Mouse (Mus musculus): ENCODE results near the gene Rhbdd3. TPM values are rescaled to one million over a fixed set of nuclear protein-coding genes. Genes with fewer than 3 reads are reported as not detected.
A peak's percentile ranks its signal among the peaks of the same experiment; 100 is the strongest.

Rhbdd3 gene
- polyA plus RNA-seq (2015; fragmentation: Nextera tagmentation; extraction: Ambion mirVana) = 26.2 and 30.9 TPM in 2 replicates

DNA sequence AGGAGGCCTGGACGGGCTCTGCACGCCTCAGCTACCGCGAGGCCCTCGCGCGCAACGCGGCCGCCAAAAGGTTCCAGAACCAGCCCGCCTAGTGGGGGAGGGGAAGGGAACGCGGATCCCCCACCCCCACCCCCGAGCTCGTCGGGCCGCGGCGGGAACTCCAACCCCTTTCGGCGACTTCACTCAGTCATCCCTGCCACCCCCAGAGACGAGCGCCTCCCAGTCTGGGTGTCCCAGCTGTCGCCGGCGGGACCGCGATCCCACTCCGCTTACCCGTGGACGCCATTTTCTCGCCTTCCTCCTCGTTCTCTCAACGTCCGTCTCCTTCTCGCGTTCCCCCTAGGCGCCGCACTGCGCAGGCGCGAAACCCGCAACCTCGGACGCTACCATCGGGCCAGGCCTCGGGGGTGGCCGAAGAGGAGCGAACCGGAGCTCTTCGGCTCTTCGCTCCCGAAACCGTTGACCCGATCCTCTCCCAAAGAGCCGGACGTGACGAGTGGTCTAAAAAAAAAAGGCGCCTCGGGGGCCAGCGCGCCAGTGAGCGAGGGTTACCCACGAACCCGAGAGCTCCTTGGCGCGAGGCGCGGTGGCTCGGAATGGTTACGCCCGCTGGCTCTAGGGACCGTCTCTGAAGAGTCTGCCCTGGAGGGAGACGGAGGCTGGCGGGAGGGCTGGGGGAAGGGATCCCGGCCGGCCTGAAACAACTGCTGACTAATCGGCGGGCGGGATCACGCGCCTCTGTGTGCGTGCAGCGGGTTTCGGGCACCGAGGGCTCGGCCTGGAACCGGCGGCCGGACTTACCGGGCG is at the start of gene Rhbdd3, which contains the start of gene Ewsr1:
Gene Rhbdd3 (plus strand): TSS at position 191 of the 807 bp plus-strand sequence.
Gene Ewsr1 (minus strand): TSS at position 531 of the 807 bp plus-strand sequence.
- H3K9ac ChIP-seq = peak within 1 kb of the TSS; percentile 97

DNA sequence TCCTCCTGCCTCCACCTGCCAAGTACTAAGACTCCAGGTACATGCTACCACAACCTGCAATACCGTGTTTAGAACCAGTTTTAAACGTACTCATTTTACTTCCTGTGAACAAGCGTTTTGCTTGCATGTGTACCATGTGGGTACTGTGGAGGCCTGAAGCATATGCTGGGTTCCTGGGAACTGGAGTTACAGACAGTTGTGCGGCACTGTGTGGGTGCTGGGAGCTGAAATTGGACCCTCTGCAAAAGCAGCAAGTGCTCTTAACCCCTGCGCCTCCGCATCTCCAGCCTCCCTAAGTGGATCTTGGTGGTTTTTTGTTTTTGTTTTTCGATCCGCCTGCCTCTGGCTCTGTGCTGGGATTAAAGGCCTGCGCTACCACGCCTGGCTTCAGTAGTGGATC is 47.1 kb upstream of the Rhbdd3 start:
- H3K9me3 ChIP-seq (replicated peaks) = no peaks in the 10 kb centered on the region
- peaks cover 19% of the 10 kb centered on the region for H3K27me3 ChIP-seq
- H3K4me1 ChIP-seq (replicated peaks) = no peaks in the 10 kb centered on the region
- H3K27ac ChIP-seq = no peak overlapping the region
- no peak for ATAC-seq (replicated peaks; ENCODE audit: insufficient number of reproducible peaks, insufficient read depth, low FRiP score, low read depth)
- no peak overlapping the region for H3K9ac ChIP-seq
- H3K4me2 ChIP-seq = no peak overlapping the region
- H3K36me3 ChIP-seq = no peaks in the 10 kb centered on the region
- no peak overlapping the region for H3K4me3 ChIP-seq
- WGBS = 83% methylated on average over 10 of the region's 10 CpGs

More for the DNA sequence above, at the start of gene Rhbdd3, which contains the start of gene Ewsr1:
- ATAC-seq (replicated peaks; ENCODE audit: insufficient number of reproducible peaks, insufficient read depth, low FRiP score, low read depth) = peak; percentile 86
- H3K4me3 ChIP-seq = peak within 1 kb of the TSS; percentile 97
- peaks cover 27% of the 10 kb centered on the region for H3K4me1 ChIP-seq (replicated peaks)
- peak within 1 kb of the TSS; percentile 79 for H3K4me2 ChIP-seq
- under 1% methylated on average over 92 of the region's 92 CpGs for WGBS
- H3K27me3 ChIP-seq = no peaks in the 10 kb centered on the region
- H3K9me3 ChIP-seq (replicated peaks) = no peaks in the 10 kb centered on the region
- H3K36me3 ChIP-seq = peaks cover under 1% of the 10 kb centered on the region; the same call in 1 of the 2 replicates
- peak within 1 kb of the TSS; percentile 98 for H3K27ac ChIP-seq

DNA sequence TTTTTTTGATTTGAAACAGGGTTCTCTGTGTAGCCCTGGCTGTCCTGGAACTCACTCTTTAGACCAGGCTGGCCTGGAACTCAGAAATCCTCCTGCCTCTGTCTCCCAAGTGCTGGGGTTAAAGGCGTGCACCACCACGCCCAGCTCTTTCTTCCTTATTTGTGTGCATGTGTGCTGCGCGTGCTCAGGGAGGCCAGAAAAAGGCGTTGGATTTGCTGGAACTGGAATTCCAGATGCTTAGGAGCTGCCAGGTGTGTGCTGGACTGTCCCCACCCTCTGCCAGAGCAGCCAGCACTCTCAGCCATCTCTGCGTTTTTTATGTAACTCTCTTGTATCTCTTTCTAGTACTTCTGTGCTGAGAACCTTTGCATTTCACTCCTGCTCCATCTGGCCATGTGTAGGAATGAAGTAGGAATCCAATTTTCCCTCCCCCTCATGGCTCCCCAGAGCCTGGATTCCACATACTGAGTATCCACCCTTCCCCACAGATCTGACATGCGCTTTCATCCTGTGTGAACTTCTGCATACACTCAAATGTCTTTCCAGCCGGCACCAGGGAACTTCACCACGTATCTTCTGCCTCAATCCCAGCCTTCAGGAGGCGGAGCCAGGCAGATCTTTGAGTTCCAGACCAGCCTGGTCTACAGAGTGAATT is 46.4 kb upstream of the Rhbdd3 start:
- no peak for ATAC-seq (replicated peaks; ENCODE audit: insufficient number of reproducible peaks, insufficient read depth, low FRiP score, low read depth)
- no peak overlapping the region for H3K4me3 ChIP-seq
- H3K36me3 ChIP-seq = no peaks in the 10 kb centered on the region
- no peaks in the 10 kb centered on the region for H3K9me3 ChIP-seq (replicated peaks)
- no peaks in the 10 kb centered on the region; the same call in 1 of the 2 replicates for H3K4me1 ChIP-seq (replicated peaks)
- no peak overlapping the region for H3K4me2 ChIP-seq
- H3K27ac ChIP-seq = no peak overlapping the region
- H3K9ac ChIP-seq = no peak overlapping the region
- WGBS = 64% methylated on average over 10 of the region's 10 CpGs
- H3K27me3 ChIP-seq = peaks cover 26% of the 10 kb centered on the region

DNA sequence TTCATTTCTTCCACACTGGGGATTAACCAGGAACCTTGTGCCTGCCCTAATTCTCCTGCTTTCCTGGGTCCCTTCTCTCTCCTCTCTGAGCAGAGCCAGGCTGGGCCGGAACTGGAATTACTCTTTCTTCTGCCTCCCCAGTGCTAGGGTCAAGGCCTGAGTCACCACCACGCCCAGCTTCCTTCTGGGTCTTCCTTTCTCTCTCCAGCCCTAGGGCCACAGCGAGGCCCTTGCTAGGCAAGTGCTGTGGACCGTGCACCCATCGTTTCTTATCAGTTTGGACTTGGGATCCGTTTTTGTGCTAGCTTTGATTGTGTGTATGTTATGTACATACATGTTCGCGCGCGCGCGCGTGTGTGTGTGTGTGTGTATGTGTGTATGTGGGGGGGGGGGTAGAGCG is 44.6 kb upstream of the Rhbdd3 start:
- ATAC-seq (replicated peaks; ENCODE audit: insufficient number of reproducible peaks, insufficient read depth, low FRiP score, low read depth) = no peak
- H3K4me1 ChIP-seq (replicated peaks) = peaks cover 16% of the 10 kb centered on the region
- H3K4me3 ChIP-seq = no peak overlapping the region
- H3K27me3 ChIP-seq = peaks cover 43% of the 10 kb centered on the region
- H3K9ac ChIP-seq = no peak overlapping the region
- H3K9me3 ChIP-seq (replicated peaks) = no peaks in the 10 kb centered on the region
- H3K36me3 ChIP-seq = no peaks in the 10 kb centered on the region
- H3K4me2 ChIP-seq = no peak overlapping the region
- H3K27ac ChIP-seq = no peak overlapping the region
- WGBS = 87% methylated on average over 14 of the region's 14 CpGs

DNA sequence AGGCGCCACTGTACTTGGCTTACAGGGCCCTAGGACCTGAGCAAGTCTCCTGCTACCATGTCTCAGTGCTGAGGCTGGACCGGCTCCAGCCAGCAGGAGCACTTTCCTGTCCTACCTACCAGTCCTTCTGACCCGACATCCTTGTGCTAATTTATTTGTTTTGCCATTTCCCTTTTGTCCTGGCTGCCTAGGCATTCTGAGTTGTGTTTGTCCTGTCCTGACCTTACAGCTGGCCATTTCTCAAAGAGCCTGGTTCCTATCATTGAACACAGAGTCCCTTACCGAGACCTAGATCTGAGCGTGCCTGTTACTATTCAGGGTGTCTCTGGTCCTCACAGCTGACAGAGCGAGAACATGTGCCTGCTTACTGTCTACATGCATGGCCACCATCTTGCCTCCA is 43.9 kb upstream of the Rhbdd3 start:
- no peak overlapping the region for H3K27ac ChIP-seq
- H3K4me3 ChIP-seq = no peak overlapping the region
- WGBS = 69% methylated on average over 6 of the region's 6 CpGs
- H3K36me3 ChIP-seq = no peaks in the 10 kb centered on the region
- no peak overlapping the region for H3K9ac ChIP-seq
- ATAC-seq (replicated peaks; ENCODE audit: insufficient number of reproducible peaks, insufficient read depth, low FRiP score, low read depth) = no peak
- peaks cover 50% of the 10 kb centered on the region for H3K27me3 ChIP-seq
- H3K4me1 ChIP-seq (replicated peaks) = peaks cover 23% of the 10 kb centered on the region
- H3K4me2 ChIP-seq = no peak overlapping the region
- H3K9me3 ChIP-seq (replicated peaks) = no peaks in the 10 kb centered on the region

DNA sequence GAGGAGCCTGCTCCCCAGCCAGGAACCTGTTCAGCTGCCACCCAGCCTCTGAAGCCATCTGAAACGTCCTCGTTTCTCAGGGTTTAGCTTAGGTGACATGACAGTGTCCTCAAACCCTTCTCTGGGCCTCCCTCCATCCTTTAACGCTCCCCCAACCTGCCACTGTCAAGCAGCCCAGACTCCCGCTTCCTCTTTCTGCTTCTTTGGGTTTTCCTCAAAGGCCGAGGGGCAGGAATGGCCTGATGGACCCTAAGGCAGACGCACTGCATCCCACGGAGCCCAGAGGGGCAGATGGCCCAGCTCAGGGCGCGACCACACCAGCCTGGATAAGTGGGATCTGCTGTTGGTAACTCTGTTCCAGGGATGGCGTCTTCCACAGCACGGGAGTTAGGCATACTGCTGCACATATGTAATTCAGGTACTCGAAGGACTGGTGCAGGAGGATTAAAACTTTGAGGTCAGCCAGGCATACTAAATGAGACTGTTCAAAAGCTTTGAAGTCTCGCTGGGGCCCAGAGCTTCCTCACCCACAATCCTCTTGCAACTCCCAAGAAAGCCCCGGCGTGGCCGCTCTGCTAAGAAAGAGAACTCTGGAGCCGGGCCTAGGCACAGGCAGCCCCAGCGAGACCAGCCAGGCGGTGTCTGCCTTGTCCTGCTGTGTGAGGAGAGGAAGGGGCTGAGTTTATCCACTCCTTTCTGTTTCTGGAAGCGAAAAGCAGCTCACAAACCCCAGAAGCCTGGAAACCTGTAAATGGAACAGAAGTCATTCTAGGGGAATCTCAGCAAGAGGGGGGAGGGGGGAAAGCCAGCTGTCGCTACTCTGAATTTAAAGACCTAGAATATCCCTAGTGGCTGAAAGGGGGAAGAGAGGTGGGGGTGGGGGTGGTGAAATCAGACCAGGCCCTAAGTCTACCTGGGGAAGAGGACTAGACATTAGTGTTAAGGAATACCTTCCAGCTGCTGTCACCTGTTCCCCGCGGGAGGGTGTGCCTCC is 42.5 kb upstream of the Rhbdd3 start:
- Histone ChIP-seq H3K4me3 (no peak overlapping the region), H3K27me3 (peaks cover 58% of the 10 kb centered on the region), H3K27ac (no peak overlapping the region), H3K4me2 (no peak overlapping the region), H3K9me3 (replicated peaks) (no peaks in the 10 kb centered on the region), H3K4me1 (replicated peaks) (peaks cover 28% of the 10 kb centered on the region), H3K36me3 (no peaks in the 10 kb centered on the region), H3K9ac (no peak overlapping the region)
- ATAC-seq (replicated peaks; ENCODE audit: insufficient number of reproducible peaks, insufficient read depth, low FRiP score, low read depth) = no peak
- 58% methylated on average over 23 of the region's 23 CpGs for WGBS

DNA sequence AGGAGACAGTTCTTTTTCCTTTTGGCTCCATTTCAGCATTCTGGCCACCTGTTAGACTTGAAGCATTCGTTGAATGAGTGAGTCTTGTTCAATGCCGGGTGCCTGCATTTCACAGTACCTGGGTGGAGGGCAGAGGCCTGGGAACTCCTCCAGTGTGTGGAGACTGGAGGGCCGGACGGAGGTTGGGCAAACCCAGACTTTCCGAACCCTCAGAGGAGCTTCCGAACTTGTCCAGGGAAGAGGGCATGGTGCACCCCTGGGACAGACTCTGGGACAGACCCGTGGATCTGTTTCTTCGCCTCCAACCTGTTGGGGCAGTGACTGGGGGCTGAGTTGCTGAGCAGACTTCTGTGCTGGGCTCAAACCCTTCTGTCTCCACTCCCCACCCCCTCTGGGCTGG is 41.7 kb upstream of the Rhbdd3 start:
- Histone ChIP-seq H3K4me1 (replicated peaks) (peaks cover 37% of the 10 kb centered on the region), H3K27ac (no peak overlapping the region), H3K9me3 (replicated peaks) (no peaks in the 10 kb centered on the region), H3K36me3 (no peaks in the 10 kb centered on the region), H3K27me3 (peaks cover 67% of the 10 kb centered on the region), H3K4me2 (no peak overlapping the region), H3K9ac (no peak overlapping the region), H3K4me3 (no peak overlapping the region)
- 64% methylated on average over 8 of the region's 8 CpGs for WGBS
- ATAC-seq (replicated peaks; ENCODE audit: insufficient number of reproducible peaks, insufficient read depth, low FRiP score, low read depth) = no peak

DNA sequence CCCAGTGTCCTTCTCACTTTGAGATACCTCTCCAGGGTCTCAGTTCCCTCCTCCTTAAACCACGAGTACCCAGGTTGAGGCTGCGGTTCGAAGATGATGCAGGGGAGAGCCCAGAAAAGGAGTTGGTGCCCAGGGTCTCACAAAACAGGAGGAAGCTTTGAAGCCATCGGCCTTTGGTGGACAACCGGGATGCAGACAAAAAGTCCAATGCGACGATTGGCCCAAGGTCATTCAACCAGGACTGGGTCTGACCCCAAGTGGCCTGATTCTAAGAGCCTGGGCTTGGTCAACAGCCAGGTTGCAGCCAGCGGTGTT is 41.2 kb upstream of the Rhbdd3 start:
- Histone ChIP-seq H3K9me3 (replicated peaks) (no peaks in the 10 kb centered on the region), H3K36me3 (no peaks in the 10 kb centered on the region), H3K4me2 (peak overlapping the region; percentile 97), H3K4me1 (replicated peaks) (peaks cover 41% of the 10 kb centered on the region), H3K4me3 (peak overlapping the region; percentile 61), H3K27me3 (peaks cover 71% of the 10 kb centered on the region), H3K9ac (peak overlapping the region; percentile 56; the same call in 1 of the 2 replicates), H3K27ac (no peak overlapping the region)
- no peak for ATAC-seq (replicated peaks; ENCODE audit: insufficient number of reproducible peaks, insufficient read depth, low FRiP score, low read depth)
- 22% methylated on average over 8 of the region's 8 CpGs for WGBS

DNA sequence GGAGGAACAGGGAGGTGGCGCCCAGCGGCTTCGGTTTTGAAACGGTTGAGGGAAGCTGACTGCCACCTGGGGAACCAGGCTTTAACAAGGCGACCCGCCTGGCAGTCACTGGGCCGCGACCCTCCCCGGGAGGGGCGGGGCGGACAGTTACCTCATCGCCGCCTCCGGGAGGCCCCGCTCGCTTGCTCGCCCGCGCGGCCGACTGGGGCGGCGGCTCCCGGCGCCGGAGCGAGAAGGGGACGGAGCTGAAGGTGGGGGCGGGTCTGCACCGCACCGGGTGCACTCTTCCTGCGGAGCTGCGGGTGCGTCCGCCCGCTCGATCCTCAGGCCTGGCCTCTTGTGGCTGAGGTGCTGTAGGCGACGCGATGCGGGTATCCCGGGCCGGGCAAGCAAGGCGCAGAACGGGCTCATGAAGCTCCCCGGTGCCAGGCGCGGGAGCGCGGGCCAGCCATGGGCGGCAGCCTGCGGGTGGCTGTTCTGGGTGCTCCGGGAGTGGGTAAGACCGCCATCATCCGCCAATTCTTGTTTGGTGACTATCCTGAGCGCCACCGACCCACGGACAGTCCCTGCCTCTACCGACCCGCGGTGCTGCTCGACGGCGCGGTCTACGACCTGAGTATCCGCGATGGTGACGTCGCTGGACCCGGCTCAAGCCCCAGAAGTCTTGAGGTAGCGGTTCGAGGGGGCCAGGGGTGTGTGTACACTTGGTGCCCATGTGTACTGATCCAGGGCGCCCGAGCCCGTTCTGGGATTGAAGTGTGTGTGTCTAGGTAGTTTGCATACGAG is 40.7 kb upstream of the Rhbdd3 start, which contains the start of gene Rasl10a:
Gene Rasl10a (plus strand): TSS at position 273 of the 786 bp plus-strand sequence.
- Histone ChIP-seq H3K4me3 (peak within 1 kb of the TSS; percentile 61), H3K9ac (peak within 1 kb of the TSS; percentile 56), H3K27ac (no peak within 1 kb of the TSS), H3K4me2 (peak within 1 kb of the TSS; percentile 97), H3K9me3 (replicated peaks) (no peaks in the 10 kb centered on the region), H3K4me1 (replicated peaks) (peaks cover 46% of the 10 kb centered on the region), H3K36me3 (no peaks in the 10 kb centered on the region), H3K27me3 (peaks cover 74% of the 10 kb centered on the region)
- WGBS = 3% methylated on average over 77 of the region's 77 CpGs
- 0 out of 2 replicates have a peak, but pooled peaks have one; percentile 1 for ATAC-seq (replicated peaks; ENCODE audit: insufficient number of reproducible peaks, insufficient read depth, low FRiP score, low read depth)

DNA sequence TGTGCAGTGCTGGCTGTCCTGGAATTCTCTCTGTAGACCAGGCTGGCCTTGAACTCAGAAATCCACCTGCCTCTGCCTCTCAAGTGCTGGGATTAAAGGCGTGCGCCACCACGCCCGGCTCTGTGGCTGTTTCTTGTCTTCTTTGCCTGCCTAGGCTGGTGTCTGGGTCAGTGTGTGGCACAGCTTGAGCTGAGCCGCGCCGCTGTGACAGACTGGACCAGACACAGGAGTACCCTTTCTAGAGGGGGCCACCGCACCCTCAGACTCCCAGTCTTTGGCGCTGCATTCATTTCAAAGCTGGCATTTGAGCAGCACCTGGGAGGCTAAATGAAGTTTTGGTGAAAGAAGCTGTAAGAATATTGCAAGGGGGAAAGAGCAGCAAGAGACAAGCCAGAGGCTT is 39.9 kb upstream of the Rhbdd3 start:
- H3K36me3 ChIP-seq = no peaks in the 10 kb centered on the region
- peak overlapping the region; percentile 61; the same call in 1 of the 2 replicates for H3K4me3 ChIP-seq
- H3K27ac ChIP-seq = no peak overlapping the region
- H3K9ac ChIP-seq = no peak overlapping the region
- no peak for ATAC-seq (replicated peaks; ENCODE audit: insufficient number of reproducible peaks, insufficient read depth, low FRiP score, low read depth)
- H3K4me2 ChIP-seq = no peak overlapping the region
- no peaks in the 10 kb centered on the region for H3K9me3 ChIP-seq (replicated peaks)
- peaks cover 54% of the 10 kb centered on the region for H3K4me1 ChIP-seq (replicated peaks)
- 30% methylated on average over 9 of the region's 9 CpGs for WGBS
- H3K27me3 ChIP-seq = peaks cover 80% of the 10 kb centered on the region
